Mouse (Mus musculus) layer of hippocampus, adult 9-11 months (tissue): Measurements from ENCODE around the gene R3hcc1l.

Experiments
- DNase-seq: peaks from one replicate; pipeline ENCODE4 v3.0.0; 2022

Gene R3hcc1l

DNA sequence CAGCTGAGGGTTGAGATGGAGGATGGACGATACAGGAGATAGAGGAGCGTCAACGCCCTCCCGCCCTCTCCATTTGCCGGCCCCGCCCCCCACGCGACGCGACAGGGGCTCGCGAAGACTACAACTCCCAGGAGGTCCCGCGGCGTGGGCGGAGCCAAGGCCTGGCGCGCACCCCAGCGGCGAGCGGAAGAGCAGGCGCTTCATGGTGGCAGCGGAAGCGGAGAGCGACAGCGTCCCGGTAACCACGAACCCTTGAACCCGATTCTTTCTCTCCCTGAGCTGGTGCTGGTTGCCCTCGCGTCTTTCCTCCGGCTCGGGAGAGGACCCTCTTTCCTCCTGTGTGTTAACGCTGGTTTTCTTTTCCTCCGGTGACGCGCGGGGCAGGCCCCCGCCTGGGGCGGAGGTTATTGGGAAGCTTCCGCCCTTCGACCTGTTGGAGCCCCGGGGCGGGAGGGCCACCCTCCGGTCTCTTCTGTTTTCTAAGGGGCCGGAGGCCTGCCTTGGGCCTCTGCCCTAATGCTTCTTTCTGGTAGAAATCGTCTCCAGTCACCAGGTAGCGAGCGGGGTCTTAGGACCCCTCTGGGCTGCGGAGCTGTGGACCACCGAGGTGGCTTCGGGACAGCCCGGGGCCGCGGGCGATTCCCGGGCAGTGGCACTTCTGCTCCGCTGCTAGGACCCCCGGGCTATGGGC, at the start of gene R3hcc1l:
Gene R3hcc1l (plus strand): TSS at position 140 of the 691 bp plus-strand sequence.
- peak; percentile 96 for DNase-seq

- DNase-seq: no peak
Observed at GRCm38 (mm10) chr19:42471571-42471970, 47.0 kb upstream of the R3hcc1l start.

- DNase-seq: no peak
Observed at GRCm38 (mm10) chr19:42472831-42473230, 45.7 kb upstream of the R3hcc1l start.

GRCm38 (mm10) chr19:42477769-42478168, 40.8 kb upstream of the R3hcc1l start:
- DNase-seq: no peak

- DNase-seq: no peak
Observed at GRCm38 (mm10) chr19:42478303-42478702, 40.3 kb upstream of the R3hcc1l start.

DNA sequence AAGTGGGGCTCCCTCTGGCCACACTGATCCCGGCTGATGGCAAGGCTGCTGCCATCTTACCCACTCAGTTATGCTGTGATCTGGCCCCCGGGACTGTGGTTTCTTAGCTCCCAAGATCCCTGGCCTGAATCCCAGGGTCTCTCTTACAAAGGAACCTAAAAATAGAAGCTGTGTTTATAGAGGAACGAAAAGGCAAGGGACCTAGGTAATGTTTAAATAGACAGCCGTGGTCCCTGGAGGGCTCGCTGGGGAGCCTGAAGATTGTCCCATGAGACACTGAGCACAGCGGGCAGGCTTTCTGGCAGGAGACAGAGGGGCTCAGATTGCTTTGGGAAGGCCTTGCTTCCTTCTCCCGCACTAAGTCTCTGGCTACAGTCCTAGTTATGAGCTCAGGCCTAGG, 33.1 kb upstream of the R3hcc1l start:
- no peak for DNase-seq

DNA sequence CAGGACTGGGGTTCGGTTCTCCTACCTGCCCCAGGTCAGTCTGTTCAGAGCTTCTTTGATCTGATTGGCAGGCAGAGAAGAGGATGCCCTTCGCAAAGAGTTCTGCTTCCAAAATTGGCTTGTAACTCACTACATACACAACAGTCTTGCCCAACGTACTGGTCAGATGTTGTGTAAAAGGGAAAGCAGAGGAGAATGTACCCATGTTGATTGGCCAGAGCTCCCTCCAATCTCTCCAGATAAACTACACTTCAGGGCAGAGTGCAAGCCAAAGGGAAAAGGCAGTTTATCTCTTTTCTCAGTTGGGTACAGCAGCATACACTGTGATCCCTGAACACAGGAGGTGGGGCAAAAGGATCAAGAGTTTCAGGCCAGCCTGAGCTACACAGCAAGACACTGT, 31.3 kb upstream of the R3hcc1l start:
- no peak for DNase-seq

- DNase-seq: peak; percentile 71
Observed at GRCm38 (mm10) chr19:42493257-42493917, 25.2 kb upstream of the R3hcc1l start.

- no peak for DNase-seq
Observed at GRCm38 (mm10) chr19:42504156-42504555, 14.4 kb upstream of the R3hcc1l start.

DNA sequence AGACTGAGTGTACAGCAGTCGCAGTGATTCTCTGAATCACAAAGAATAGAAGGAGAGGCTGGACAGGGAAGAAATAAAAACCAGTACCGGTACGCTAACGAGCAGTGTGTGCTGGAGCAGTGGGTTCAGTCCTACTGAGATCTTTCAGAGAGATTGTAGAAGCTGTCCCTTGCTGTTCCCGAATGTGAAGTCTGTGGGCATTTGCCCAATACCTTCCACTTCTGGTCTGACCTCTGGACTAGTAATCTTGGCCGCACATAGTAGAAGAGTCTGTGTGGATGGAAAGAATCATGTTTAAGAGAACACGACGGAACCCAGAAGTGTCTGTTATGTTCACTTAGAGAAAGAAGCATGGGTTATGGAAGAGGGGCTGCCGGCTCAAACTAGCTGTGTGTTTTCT, 8.9 kb upstream of the R3hcc1l start:
- no peak for DNase-seq

- DNase-seq: no peak
Observed at GRCm38 (mm10) chr19:42510276-42511171, 8.0 kb upstream of the R3hcc1l start.

- no peak for DNase-seq
Observed at GRCm38 (mm10) chr19:42515656-42516055, 2.9 kb upstream of the R3hcc1l start.

DNA sequence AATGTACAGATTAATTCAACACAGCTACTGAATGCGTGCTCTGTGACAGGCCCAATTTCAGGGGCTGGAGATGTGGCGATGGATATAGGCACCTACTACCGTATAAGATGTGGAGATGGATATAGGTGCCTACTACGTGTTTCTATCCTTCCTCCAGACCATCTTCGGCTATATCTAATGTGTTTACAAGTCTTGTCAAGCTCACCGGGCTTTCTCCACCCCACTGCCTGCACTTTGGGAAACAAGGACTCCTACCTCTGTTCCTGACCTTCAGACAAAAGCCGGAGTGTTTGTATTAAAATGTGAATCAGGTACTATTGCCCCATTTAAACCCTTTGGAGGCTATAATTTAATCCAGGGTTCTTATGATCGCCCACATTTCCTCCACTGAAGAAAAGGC, 2.4 kb upstream of the R3hcc1l start:
- no peak for DNase-seq

- DNase-seq: no peak
Observed at GRCm38 (mm10) chr19:42517957-42518619, 471 bp upstream of the R3hcc1l start.

DNA sequence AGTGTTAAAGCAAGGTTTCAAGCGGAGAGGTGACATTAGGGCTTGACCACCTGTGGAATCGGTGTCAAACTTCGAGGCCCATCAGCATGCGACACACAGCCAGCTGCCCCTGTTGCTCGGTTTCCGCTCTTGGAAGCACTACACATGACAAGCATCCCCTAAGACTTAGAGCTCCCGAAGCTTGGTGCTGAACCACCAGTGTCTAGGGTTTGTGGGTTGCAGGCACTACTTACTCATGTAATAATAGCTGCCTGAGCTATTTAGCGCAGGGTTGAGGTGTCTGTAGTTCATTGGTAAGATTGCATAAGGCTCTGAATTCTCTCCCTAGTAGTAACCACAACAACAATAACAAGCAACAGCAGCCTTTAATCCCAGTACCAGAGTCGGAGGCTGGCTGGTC, 1.2 kb downstream of the R3hcc1l start:
- DNase-seq: no peak

DNA sequence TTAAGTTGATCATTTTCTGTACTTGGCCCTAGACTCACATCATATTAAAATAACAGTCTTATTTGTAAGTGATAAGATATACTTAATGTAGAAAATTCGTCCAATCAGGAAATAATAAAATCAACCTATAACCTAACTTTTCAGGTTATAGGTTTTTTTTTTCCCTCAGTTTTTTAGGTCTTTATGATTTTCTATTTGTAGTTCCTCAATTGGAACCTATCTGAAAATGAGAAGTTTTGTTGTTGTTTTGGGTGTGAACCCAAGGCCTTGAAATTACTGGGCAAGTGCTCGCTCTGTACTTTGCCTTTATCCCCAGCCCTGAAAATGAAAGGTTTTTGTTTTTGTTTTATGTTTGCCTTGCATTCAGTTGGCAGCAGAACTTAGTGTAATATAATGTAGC, 6.1 kb downstream of the R3hcc1l start:
- no peak for DNase-seq

DNA sequence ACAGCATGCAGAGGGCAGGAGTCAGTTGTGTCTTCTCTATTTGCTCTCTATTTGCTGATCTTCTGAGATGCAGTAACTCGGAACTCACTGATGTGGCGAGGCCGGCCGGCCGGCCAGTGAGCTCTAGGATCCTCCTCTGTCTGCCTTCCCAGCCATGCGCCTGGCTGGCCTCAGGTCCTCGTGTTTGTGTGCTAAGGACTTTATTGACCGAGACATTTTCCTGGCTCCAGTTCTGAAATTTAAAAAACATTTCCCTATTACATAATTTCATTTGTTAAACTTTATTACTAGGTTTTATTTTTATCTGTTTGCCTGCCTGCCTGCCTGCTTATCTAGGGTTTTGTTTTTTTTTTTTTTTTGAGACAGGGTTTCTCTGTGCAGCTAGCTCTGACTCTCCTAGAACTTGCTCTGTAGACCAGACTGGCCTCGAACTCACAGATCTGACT, 11.5 kb downstream of the R3hcc1l start:
- no peak for DNase-seq

DNA sequence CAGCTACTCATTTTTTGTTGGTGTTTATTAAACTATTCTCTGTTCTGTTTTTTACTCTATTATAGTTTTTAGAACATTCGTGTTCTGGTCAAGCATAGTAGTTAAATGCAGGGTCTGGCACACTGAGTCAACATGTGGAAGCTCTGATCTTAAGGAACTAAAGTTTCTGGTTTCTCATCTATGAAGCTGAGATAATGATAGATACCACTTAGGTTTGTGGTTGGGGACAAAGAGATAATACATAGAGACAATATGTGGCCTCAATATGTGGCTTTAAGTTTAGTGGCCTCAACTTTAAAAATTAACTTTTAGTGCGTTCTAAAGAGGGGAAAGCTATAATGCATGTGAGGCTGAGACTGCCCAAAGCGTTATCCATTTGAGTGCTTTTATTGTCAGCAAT, 15.9 kb downstream of the R3hcc1l start:
- no peak for DNase-seq

DNA sequence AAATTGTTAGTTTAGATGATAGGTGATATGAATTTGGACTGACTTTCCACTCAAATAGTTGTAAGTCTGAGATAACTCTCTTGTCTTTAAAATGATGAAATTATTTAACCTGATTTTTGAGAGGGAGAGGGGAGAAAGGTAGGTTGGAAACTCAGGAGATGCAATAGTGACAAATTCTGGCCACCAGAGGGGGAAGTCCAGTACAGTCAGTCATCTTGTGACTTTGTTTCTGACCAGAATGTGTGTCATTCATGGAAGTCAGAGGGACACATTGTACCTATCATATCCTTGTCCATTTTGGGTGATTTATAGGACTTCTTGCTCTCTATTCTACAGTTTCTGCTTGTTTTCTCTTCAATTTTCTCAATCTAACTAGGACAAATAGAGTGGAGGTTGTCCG, 19.0 kb downstream of the R3hcc1l start:
- no peak for DNase-seq

GRCm38 (mm10) chr19:42538911-42539310, 20.4 kb downstream of the R3hcc1l start:
- no peak for DNase-seq

GRCm38 (mm10) chr19:42539414-42540189, 21.0 kb downstream of the R3hcc1l start:
- peak; percentile 30 for DNase-seq

- DNase-seq: no peak
Observed at GRCm38 (mm10) chr19:42540649-42541048, 22.1 kb downstream of the R3hcc1l start.
